In the genomic region with DNA sequence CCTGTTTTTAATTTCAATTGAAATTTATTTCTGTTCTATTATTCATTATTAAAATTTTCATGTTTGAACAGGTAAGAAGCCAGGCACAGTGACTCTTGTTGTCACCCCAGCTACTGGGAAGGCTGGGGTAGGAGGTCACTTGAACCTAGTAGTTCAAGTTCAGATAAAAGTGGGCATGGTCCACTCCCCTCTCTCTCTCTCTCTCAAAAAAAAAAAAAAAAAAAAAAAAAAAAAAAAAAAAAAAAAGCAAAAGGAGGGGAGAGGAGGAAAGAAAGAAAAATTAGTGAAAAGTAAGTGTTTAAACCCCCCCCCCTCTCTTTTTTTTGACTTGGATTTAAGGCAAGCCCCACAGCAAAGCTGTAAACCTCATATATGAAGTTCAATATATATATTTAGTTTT, we compare ENCODE assay signal across 38 mouse cellular contexts. TPM values are rescaled to one million over a fixed set of nuclear protein-coding genes. Genes with fewer than 3 reads are reported as not detected.
"Had no signal": no experiment of that assay in that cellular context is flagged by ENCODE, and none has a peak within 500 bp of the region (broad histone marks: within the 10 kb centered on the region; RNA-seq: fewer than 3 reads in every experiment).

No protein-coding gene starts in this region.

- H3K4me2 ChIP-seq: embryonic facial prominence, embryonic 12.5 days; embryonic facial prominence, embryonic 13.5 days; embryonic facial prominence, embryonic 15.5 days; forebrain, embryonic 12.5 days; forebrain, embryonic 13.5 days; forebrain, embryonic 15.5 days had no signal

- H3K36me3 ChIP-seq: embryonic facial prominence, embryonic 10.5 days; embryonic facial prominence, embryonic 12.5 days; embryonic facial prominence, embryonic 13.5 days; embryonic facial prominence, embryonic 15.5 days; forebrain, embryonic 10.5 days; forebrain, embryonic 12.5 days; forebrain, embryonic 15.5 days had no signal

- H3K27ac ChIP-seq: embryonic facial prominence, embryonic 10.5 days; embryonic facial prominence, embryonic 12.5 days; embryonic facial prominence, embryonic 13.5 days; embryonic facial prominence, embryonic 15.5 days; forebrain, embryonic 10.5 days; forebrain, embryonic 12.5 days; forebrain, embryonic 13.5 days; forebrain, embryonic 15.5 days; gastrocnemius, adult 2 months; heart, adult 2 months had no signal

- H3K4me3 ChIP-seq: embryonic facial prominence, embryonic 10.5 days; embryonic facial prominence, embryonic 12.5 days; embryonic facial prominence, embryonic 13.5 days; embryonic facial prominence, embryonic 15.5 days; erythroblast, embryonic 14.5 days; forebrain, embryonic 10.5 days; forebrain, embryonic 12.5 days; forebrain, embryonic 13.5 days; forebrain, embryonic 15.5 days; gastrocnemius, adult 2 months; heart, adult 2 months had no signal

- DNase-seq: cerebellum, adult 9-10 months; cerebellum, adult 9-11 months; cerebellum, postnatal 10 days; cerebellum, postnatal 14 days; cerebellum, postnatal 25 days; cerebellum, postnatal 36 days; embryo, embryonic 11 days; forebrain, postnatal 0 days; gastrocnemius, adult 2 months; gastrocnemius, postnatal 10 days; gastrocnemius, postnatal 14 days; gastrocnemius, postnatal 25 days; gastrocnemius, postnatal 36 days; heart, adult 11 months; heart, adult 18-20 months; heart, adult 2 months had no signal

- H3K9ac ChIP-seq: embryonic facial prominence, embryonic 12.5 days; embryonic facial prominence, embryonic 13.5 days; embryonic facial prominence, embryonic 15.5 days; forebrain, embryonic 12.5 days; forebrain, embryonic 13.5 days; forebrain, embryonic 15.5 days; forebrain, postnatal 0 days had no signal

- H3K4me1 ChIP-seq: embryonic facial prominence, embryonic 10.5 days; embryonic facial prominence, embryonic 12.5 days; embryonic facial prominence, embryonic 13.5 days; embryonic facial prominence, embryonic 15.5 days; forebrain, embryonic 10.5 days; forebrain, embryonic 12.5 days; forebrain, embryonic 13.5 days; forebrain, embryonic 15.5 days had no signal

- ATAC-seq: forebrain, embryonic 13.5 days; forebrain, embryonic 14.5 days; forebrain, embryonic 15.5 days; forebrain, embryonic 16.5 days; forebrain, postnatal 0 days had no signal

- H3K9me3 ChIP-seq: embryonic facial prominence, embryonic 15.5 days; forebrain, embryonic 13.5 days; forebrain, embryonic 15.5 days had no signal

RNA-seq across cellular contexts. Expression of a gene that starts 9.9 kb away (rescaled TPM):
- total RNA-seq: common myeloid progenitor, adult 5-6 weeks; forebrain, postnatal 0 days; gastrocnemius, adult 18-20 months; gastrocnemius, adult 2 months; gastrocnemius, adult 8-10 months; gastrocnemius, postnatal 10 days; gastrocnemius, postnatal 14 days; gastrocnemius, postnatal 25 days; gastrocnemius, postnatal 36 days; gastrocnemius, postnatal 4 days; granulocyte monocyte progenitor cell, adult 5-6 weeks; heart, adult 18-20 months; heart, adult 2 months; heart, adult 8-10 months had no signal
- polyA plus RNA-seq: cortical plate, adult 2 months; embryonic facial prominence, embryonic 10.5 days; embryonic facial prominence, embryonic 11.5 days; embryonic facial prominence, embryonic 12.5 days; embryonic facial prominence, embryonic 13.5 days; embryonic facial prominence, embryonic 14.5 days; embryonic facial prominence, embryonic 15.5 days; forebrain, embryonic 10.5 days; forebrain, embryonic 11.5 days; forebrain, embryonic 12.5 days; forebrain, embryonic 13.5 days; forebrain, embryonic 14.5 days; forebrain, embryonic 15.5 days; forebrain, postnatal 0 days; frontal cortex, adult 2 months; heart, adult 2 months had no signal

RNA-seq across cellular contexts. Expression of a gene that starts 50.6 kb away (rescaled TPM):
- total RNA-seq: common myeloid progenitor, adult 5-6 weeks; gastrocnemius, adult 18-20 months; gastrocnemius, adult 2 months; gastrocnemius, adult 8-10 months; gastrocnemius, postnatal 10 days; gastrocnemius, postnatal 14 days; gastrocnemius, postnatal 25 days; gastrocnemius, postnatal 36 days; gastrocnemius, postnatal 4 days; granulocyte monocyte progenitor cell, adult 5-6 weeks; heart, adult 18-20 months; heart, adult 2 months had no signal
- polyA plus RNA-seq: embryonic facial prominence, embryonic 10.5 days; embryonic facial prominence, embryonic 11.5 days; erythroblast, embryonic 14.5 days; forebrain, embryonic 10.5 days; forebrain, embryonic 11.5 days had no signal
